Mouse (Mus musculus) CD4-positive, CD25-positive, alpha-beta regulatory T cell, adult 9 weeks (primary cell): ENCODE results near the gene Mafk. TPM values are rescaled to one million over a fixed set of nuclear protein-coding genes. Genes with fewer than 3 reads are reported as not detected.

Source experiments
- polyA plus RNA-seq: library from polyadenylated mRNA; unstranded; fragments of 100-300 nt; shearing (Covaris generic); gene quantifications from one replicate; pipeline ENCODE4 v1.2.1, GENCODE M21; 2017

The Mafk gene
- polyA plus RNA-seq, result 42.8 TPM

DNA sequence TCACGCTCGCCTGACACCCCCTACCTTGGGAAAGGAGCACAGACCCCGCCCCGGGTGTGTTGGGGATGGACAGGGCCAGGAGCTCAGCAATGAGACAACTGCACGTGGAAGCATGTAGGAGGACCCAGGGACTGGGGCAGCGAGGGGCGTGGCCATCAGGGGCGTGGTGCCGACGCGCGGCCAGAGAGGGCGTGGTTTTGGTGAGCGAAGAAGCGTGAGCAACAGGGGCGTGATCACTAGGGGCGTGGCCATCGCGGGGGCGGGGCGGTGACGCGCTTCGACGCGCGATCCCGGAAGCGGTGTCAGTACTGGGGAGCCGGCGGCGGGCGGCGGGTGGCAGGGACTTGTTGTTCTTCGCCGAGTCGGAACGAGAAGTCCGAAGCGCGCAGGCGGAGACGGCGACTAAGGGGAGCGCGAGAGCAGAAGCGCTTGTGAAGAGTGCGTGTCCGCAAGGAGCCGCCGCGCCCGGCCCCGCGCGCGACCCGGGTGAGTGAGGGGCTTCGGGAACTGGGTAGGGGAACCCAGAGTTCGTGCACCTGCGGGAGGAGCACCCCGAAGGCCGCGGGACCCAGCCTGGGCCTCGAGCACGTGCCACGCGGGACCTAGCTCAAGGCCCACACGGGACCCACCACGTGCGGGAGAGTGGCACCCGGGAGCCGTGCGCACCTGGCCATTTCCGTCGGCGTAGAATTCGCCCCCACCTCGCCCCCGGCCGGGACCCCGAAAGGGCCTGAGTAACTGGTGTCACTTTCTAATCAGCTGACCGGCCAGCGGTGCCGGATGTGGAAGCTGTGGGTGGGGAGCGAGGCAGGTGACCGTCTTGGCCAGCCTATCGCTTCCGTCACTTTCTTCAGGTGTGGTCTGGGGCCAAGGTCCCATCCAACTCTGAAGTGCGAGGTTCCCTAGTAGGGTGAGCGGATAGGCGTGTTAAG, at the start of gene Mafk:
TSS of gene Mafk (plus strand) at position 287 of the 932 bp plus-strand sequence.

DNA sequence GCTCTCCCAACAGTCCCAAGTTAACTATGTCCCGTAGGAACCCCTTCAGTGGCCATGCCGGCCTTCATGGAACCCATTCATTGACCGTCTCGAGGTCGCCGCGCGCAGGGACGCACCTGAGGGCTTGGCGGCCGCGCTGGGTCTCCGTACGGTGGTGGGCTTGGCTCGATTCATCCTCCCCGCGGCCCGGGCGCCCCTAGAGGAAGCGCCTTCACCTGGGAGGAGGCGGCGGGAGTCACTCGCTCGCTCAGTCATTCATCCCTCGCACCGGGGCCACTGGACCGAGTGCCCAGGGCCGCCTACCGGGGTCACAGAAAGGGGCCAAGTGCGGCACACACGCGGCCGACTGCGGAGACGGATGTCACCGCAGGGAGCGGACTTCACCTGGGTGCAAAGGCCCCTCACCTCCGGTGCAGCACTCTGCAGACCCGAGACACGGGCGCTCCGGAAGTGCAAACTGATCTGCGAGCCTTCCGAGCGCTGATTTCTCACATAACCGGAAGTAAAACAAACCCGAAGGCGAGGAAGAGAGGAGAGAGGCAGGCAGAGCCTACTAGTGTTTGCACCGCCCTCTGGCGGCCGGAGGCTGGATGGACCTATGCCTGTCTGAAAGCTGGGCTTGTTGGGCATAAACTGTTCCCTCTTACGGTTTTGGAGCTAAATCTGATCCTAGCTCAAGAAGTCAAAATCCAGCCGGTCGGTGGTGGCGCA, 15.9 kb upstream of the Mafk start, which contains the start of gene Ints1:
TSS of gene Ints1 (minus strand) at position 459 of the 711 bp plus-strand sequence.

DNA sequence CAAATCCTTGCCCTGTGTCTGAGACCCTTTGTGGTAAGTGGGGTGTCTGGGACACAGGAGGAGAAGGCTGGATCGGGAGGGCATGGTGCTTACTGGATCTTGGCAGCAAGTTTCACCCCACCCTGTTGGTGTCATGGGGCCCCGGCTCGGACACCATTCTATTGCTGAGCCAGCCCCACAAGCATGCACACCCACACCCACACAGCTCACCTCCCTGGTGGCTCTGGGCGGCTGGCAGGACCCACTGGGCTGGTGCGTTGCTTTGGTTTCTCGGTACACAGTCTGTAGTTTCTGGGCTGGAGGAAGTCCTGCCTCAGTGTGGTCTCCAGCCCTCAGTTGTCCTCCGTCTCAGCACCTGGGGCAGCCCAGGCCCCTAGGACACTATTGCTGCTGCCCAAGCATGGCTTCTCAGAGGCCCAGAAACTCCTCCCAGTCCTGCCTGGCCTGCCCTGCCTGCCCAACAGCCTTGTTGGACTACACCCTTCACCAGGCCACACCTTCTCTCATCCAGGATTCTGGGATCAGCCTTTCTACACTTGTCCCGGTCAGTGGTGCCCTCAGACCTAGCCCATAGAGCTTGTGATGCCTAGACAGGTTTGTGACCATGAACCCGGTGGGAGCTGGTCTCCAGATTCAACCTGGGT, 28.3 kb downstream of the Mafk start, which contains the start of gene Tmem184a:
TSS of gene Tmem184a (minus strand) at position 380 of the 644 bp plus-strand sequence.

DNA sequence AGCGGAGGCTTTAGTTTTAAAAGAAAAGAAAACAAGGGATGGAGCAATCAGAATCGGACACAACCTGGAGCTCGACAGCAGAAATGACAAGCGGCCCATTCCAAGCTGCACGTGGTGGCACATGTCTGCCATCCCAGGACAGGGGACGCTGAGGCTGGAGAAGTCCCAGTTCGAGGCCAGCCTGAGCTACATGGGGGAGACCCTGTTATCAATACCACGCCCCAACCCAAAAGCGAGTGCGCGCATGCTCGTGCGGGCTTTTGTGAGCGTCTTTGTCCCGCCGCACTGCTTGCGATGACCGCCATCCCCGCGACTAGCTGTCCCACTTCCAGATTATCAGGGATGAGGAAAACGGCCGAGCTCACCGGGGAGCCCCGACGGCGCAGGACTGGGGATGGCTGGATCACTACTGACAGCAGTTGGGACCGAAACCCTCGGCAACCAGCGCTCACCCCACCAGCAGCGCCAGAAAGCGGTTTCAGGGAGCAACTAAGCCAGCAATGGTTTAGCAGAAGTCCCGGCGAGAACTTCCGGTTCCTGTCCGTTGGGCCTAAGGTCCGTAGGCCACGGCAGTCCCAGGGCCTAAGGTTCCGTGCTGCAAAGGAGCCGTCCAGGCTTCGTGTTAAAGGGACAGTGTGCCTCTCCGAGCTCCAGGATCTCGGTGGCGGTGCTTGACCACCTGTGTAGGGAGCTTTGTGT, 35.2 kb downstream of the Mafk start, which contains the start of the genes Gm26938 and Psmg3:
TSS of gene Gm26938 (minus strand) at position 51 of the 699 bp plus-strand sequence.
TSS of gene Psmg3 (minus strand) at position 529 of the 699 bp plus-strand sequence.

Other genes with a start within 250 kb of the Mafk start
- gene Uncx, start 248.0 kb upstream of the Mafk start, polyA plus RNA-seq, result not detected
- 0.17 TPM for gene Micall2, start 55.2 kb upstream of the Mafk start, polyA plus RNA-seq
- 41.7 TPM for gene Ints1, start 15.8 kb upstream of the Mafk start, polyA plus RNA-seq
- gene Tmem184a, start 28.4 kb downstream of the Mafk start, polyA plus RNA-seq, result 0.15 TPM
- gene Gm26938, start 34.9 kb downstream of the Mafk start, polyA plus RNA-seq, result not detected
- 67.7 TPM for gene Psmg3, start 35.4 kb downstream of the Mafk start, polyA plus RNA-seq
- gene Elfn1, start 116.4 kb downstream of the Mafk start, polyA plus RNA-seq, result not detected